Comparison of ENCODE assay signal across 10 mouse cellular contexts in the genomic region with DNA sequence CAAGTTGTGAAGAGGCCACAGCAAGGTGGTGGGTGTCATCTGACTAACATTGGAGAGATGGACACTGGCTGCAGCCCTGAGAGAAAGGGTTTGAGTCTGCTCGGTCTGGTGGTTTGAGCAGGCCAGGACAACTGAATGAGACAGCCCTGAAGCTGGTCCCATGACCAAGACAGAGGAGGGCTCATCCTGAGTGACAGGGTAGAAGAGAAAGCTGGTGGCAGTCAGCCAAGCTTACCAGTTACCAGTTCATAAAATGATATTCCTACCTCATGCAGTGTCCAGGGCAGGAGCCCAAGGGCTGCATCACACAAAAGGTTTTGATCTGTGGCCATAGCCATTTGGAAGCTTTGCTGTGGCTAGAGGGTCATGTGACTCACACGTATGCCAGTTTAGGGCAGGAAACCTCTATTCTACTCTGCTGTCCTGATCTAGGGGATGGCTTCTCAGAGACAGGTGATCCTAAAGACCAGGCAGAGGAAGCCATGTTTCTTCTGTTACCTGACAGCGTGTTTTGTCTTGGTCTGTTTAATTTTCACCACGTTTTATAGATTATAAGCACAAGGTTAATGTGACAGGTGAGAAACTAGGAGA.
DNase-seq lines count a peak whose midpoint lies in the region; ATAC-seq lines count a peak whose summit lies in the region.
"Had no signal": no experiment of that assay in that cellular context is flagged by ENCODE, and none has a peak within 500 bp of the region (broad histone marks: within the 10 kb centered on the region; RNA-seq: fewer than 3 reads in every experiment).

No protein-coding gene starts in this region.

- H3K9me3 ChIP-seq in forebrain, embryonic 11.5 days (ENCODE audit: control insufficient read depth, low read length), result no peaks in the 10 kb centered on the region
- no peaks in the 10 kb centered on the region for H3K9me3 ChIP-seq in forebrain, embryonic 15.5 days
- no peaks in the 10 kb centered on the region for H3K9me3 ChIP-seq in midbrain, embryonic 15.5 days

- peak; percentile 25 for DNase-seq in forebrain, embryonic 11.5 days (ENCODE audit: low spot score)
- DNase-seq in kidney, postnatal 10 days, result peak; percentile 53
- no peak for DNase-seq in kidney, postnatal 4 days
- DNase-seq in cerebellum, adult 18-20 months, result peak; percentile 76 to 79
- no peak for DNase-seq in urinary bladder, postnatal 14 days (ENCODE audit: low spot score)
- DNase-seq in natural killer cell, adult 2 months (ENCODE audit: low spot score in 2 of 2), result no peak

- H3K4me1 ChIP-seq in forebrain, embryonic 11.5 days (replicated peaks; ENCODE audit: control insufficient read depth, insufficient read depth, low read length), result no peaks in the 10 kb centered on the region; the same call in 1 of the 2 replicates
- H3K4me1 ChIP-seq in forebrain, embryonic 15.5 days, result peaks cover 6% of the 10 kb centered on the region
- peaks cover 4% of the 10 kb centered on the region; the same call in 1 of the 2 replicates for H3K4me1 ChIP-seq in midbrain, embryonic 15.5 days

- WGBS in forebrain, embryonic 11.5 days, result 92% methylated on average over 4 of the region's 4 CpGs
- 85% methylated on average over 4 of the region's 4 CpGs for WGBS in forebrain, embryonic 15.5 days
- WGBS in midbrain, embryonic 15.5 days, result 78% methylated on average over 4 of the region's 4 CpGs

- no peak overlapping the region for H3K9ac ChIP-seq in forebrain, embryonic 11.5 days (ENCODE audit: low read length)
- H3K9ac ChIP-seq in forebrain, embryonic 15.5 days (replicated peaks), result no peak overlapping the region
- H3K9ac ChIP-seq in midbrain, embryonic 15.5 days, result no peak overlapping the region
- H3K9ac ChIP-seq: liver, embryonic 14.5 days; neural tube, embryonic 13.5 days had no signal

- H3K27me3 ChIP-seq in forebrain, embryonic 11.5 days (ENCODE audit: control insufficient read depth, insufficient read depth, low read length), result no peaks in the 10 kb centered on the region
- no peaks in the 10 kb centered on the region for H3K27me3 ChIP-seq in forebrain, embryonic 15.5 days
- H3K27me3 ChIP-seq in midbrain, embryonic 15.5 days (replicated peaks), result no peaks in the 10 kb centered on the region
- H3K27me3 ChIP-seq: neural tube, embryonic 13.5 days had no signal

- no peak overlapping the region for H3K4me2 ChIP-seq in forebrain, embryonic 11.5 days (ENCODE audit: low read depth, low read length, severe bottlenecking)
- no peak overlapping the region for H3K4me2 ChIP-seq in forebrain, embryonic 15.5 days (replicated peaks)
- H3K4me2 ChIP-seq in midbrain, embryonic 15.5 days, result no peak overlapping the region
- H3K4me2 ChIP-seq: neural tube, embryonic 13.5 days had no signal

- H3K27ac ChIP-seq in forebrain, embryonic 11.5 days (ENCODE audit: low read depth, low read length), result no peak overlapping the region
- no peak overlapping the region for H3K27ac ChIP-seq in forebrain, embryonic 15.5 days (replicated peaks)
- H3K27ac ChIP-seq in midbrain, embryonic 15.5 days, result no peak overlapping the region
- H3K27ac ChIP-seq: liver, embryonic 14.5 days; neural tube, embryonic 13.5 days had no signal

- no peaks in the 10 kb centered on the region for H3K36me3 ChIP-seq in forebrain, embryonic 11.5 days (ENCODE audit: control insufficient read depth, insufficient read depth, low read length)
- no peaks in the 10 kb centered on the region for H3K36me3 ChIP-seq in forebrain, embryonic 15.5 days
- no peaks in the 10 kb centered on the region for H3K36me3 ChIP-seq in midbrain, embryonic 15.5 days (replicated peaks)
- H3K36me3 ChIP-seq: neural tube, embryonic 13.5 days had no signal

- ATAC-seq in forebrain, embryonic 11.5 days (replicated peaks; ENCODE audit: low FRiP score), result no peak
- ATAC-seq in forebrain, embryonic 15.5 days (replicated peaks), result no peak
- ATAC-seq in midbrain, embryonic 15.5 days (replicated peaks), result 0 out of 2 replicates have a peak, but pooled peaks have one; percentile 33

- no peak overlapping the region for H3K4me3 ChIP-seq in forebrain, embryonic 11.5 days (ENCODE audit: low read depth, low read length)
- no peak overlapping the region for H3K4me3 ChIP-seq in forebrain, embryonic 15.5 days
- H3K4me3 ChIP-seq in midbrain, embryonic 15.5 days, result no peak overlapping the region
- H3K4me3 ChIP-seq: neural tube, embryonic 13.5 days had no signal

Comparison
In these comparisons a context has a peak if more than half of its experiments do, and no peak if none do; other contexts are left out.
1. DNase-seq: peak in forebrain, embryonic 11.5 days (single experiment), kidney, postnatal 10 days (single experiment) and cerebellum, adult 18-20 months (2 of 2); none in kidney, postnatal 4 days (0 of 2), urinary bladder, postnatal 14 days (single experiment) and natural killer cell, adult 2 months (0 of 2).